Mouse (Mus musculus) embryonic facial prominence, embryonic 11.5 days (tissue): ENCODE measurements around the gene Kpna4. TPM values are rescaled to one million over a fixed set of nuclear protein-coding genes. Genes with fewer than 3 reads are reported as not detected.

Source experiments
- ATAC-seq: fragments of 200-750 bp; cut with Nextera tagmentation; replicated peaks from 2 replicates; pipeline ENCODE4 v1.8.0; 2017; ENCODE audit warnings: low read depth; ENCODE audit not compliant: insufficient number of reproducible peaks, low FRiP score, low TSS enrichment
- DNase-seq: peaks from one replicate; pipeline ENCODE4 v3.0.0-alpha.2; 2015; ENCODE audit warnings: low spot score
- H3K27ac ChIP-seq: fragments of 300-500 bp; sonication (generic); replicated peaks from 2 replicates; pipeline ENCODE4 v1.5.1; 2014; ENCODE audit warnings: mild to moderate bottlenecking, low read depth, low read length, control low read depth
- H3K27me3 ChIP-seq: fragments of 300-500 bp; sonication (generic); 2 replicates; pipeline ENCODE4 v1.6.1; 2014; ENCODE audit warnings: mild to moderate bottlenecking, low read length, moderate library complexity, mixed read lengths; ENCODE audit not compliant: control insufficient read depth, insufficient read depth
- H3K36me3 ChIP-seq: fragments of 300-500 bp; sonication (generic); replicated peaks from 2 replicates; pipeline ENCODE4 v1.6.1; 2014; ENCODE audit warnings: low read depth, mild to moderate bottlenecking, low read length, moderate library complexity, mixed read lengths; ENCODE audit not compliant: control insufficient read depth, insufficient read depth
- H3K4me1 ChIP-seq: fragments of 300-500 bp; sonication (generic); 2 replicates; pipeline ENCODE4 v1.6.1; 2014; ENCODE audit warnings: low read length, mixed read lengths; ENCODE audit not compliant: control insufficient read depth, insufficient read depth
- H3K4me2 ChIP-seq: fragments of 300-500 bp; sonication (generic); 2 replicates; pipeline ENCODE4 v1.6.1; 2014; ENCODE audit warnings: low read depth, mild to moderate bottlenecking, control low read depth, low read length, moderate library complexity
- H3K4me3 ChIP-seq: fragments of 300-500 bp; sonication (generic); 2 replicates; pipeline ENCODE4 v1.5.1; 2014; ENCODE audit warnings: low read depth, low read length, control low read depth
- H3K9ac ChIP-seq: fragments of 300-500 bp; sonication (generic); replicated peaks from 2 replicates; pipeline ENCODE4 v1.6.1; 2014; ENCODE audit warnings: mild to moderate bottlenecking, control low read depth, low read length
- H3K9me3 ChIP-seq: fragments of 300-500 bp; sonication (generic); replicated peaks from 2 replicates; pipeline ENCODE4 v1.6.1; 2016; ENCODE audit warnings: mild to moderate bottlenecking, low read length, inconsistent platforms, mixed read lengths; ENCODE audit not compliant: control insufficient read depth
- WGBS: fragments of 180-500 bp; shearing (Covaris S2); extraction: QIAGEN DNeasy Blood & Tissue Kit; methylation state at CpG from one replicate; pipeline ENCODE4 v1.1.7; 2014; 5-methylcytosine and 5-hydroxymethylcytosine counted together
- polyA plus RNA-seq: library from polyadenylated mRNA; unstranded; fragments of >200 nt; fragmentation: Nextera tagmentation; extraction: Ambion mirVana; gene quantifications from 2 replicates; pipeline ENCODE4 v1.2.1, GENCODE M21; 2014

Gene Kpna4
- polyA plus RNA-seq, result 46.2 and 51.3 TPM in 2 replicates

DNA sequence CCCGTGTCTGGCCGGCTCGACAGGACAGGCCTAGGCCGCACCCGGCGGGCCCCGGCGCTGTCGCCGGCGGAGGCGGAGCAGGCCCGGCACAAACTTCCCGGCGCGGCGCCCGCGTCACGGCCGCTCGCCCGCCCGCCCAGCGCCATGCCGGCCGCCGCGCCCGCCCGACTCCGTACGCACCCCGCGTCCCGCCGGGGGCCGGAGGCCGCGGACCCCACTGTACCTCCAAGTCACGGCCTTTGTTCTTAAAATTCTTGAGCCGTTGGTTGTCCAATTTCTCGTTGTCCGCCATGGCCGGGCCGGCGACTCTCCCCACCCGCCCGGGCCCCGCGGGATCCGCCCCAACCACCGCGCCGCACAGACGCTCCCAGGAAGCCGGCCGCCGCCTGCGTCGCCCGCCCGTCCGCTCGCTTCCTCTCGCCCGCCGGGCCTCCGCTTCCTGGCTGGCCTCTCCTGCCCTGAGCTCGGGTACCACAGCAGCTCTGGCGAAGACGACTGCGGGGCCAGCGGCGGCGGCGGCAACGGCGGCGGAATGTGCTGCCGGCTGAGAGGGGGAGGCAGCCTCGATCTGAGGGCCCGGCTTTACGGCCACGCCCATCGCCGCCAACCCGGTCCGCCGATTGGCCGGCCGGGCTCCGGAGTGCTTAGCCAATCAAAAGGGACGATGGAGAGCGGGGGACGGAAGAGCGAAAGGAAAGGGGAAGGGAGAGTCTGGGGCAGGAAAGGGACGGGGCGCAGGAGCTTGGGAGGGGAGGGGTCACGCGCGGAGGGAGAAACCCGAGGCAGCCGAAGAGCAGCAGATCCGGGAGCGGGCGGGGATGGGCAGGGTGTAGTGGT lies at the start of gene Kpna4:
Gene Kpna4 (minus strand): TSS at position 605 of the 837 bp plus-strand sequence.
- DNase-seq (peak; percentile 97), ATAC-seq (peak; percentile 99)
- Histone ChIP-seq H3K4me3 (peak within 1 kb of the TSS; percentile 86), H3K4me1 (no peaks in the 10 kb centered on the region), H3K9me3 (no peaks in the 10 kb centered on the region), H3K36me3 (no peaks in the 10 kb centered on the region), H3K9ac (peak within 1 kb of the TSS; percentile 93), H3K27me3 (no peaks in the 10 kb centered on the region), H3K4me2 (peak within 1 kb of the TSS; percentile 67), H3K27ac (peak within 1 kb of the TSS; percentile 92)
- WGBS, result under 1% methylated on average over 82 of the region's 107 CpGs

DNA sequence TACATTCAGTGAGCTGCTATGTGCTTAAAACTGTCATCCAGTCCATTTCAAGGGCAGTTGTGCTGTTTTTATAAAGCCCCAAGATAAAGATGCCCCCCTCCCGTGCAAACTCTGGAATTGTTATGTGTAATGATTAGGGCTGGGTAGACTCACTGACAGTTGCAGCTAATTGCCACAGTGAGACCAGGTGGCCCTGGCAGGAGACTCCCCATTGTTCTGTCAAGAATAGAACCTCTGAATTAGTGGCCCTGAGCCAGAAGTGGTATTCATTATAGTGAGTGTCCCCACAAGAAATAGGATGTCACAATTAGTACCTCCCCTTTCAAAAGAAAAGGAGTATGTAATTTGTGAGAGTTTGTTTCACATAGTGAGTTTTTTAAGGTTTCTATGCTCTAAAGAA lies 48.3 kb upstream of the Kpna4 start:
- ATAC-seq (no peak), DNase-seq (no peak)
- Histone ChIP-seq H3K36me3 (no peaks in the 10 kb centered on the region), H3K9me3 (no peaks in the 10 kb centered on the region), H3K4me3 (no peak overlapping the region), H3K4me1 (no peaks in the 10 kb centered on the region), H3K27ac (no peak overlapping the region), H3K27me3 (no peaks in the 10 kb centered on the region), H3K4me2 (no peak overlapping the region), H3K9ac (no peak overlapping the region)
- WGBS, result 47% methylated on average over 1 of the region's 1 CpGs

DNA sequence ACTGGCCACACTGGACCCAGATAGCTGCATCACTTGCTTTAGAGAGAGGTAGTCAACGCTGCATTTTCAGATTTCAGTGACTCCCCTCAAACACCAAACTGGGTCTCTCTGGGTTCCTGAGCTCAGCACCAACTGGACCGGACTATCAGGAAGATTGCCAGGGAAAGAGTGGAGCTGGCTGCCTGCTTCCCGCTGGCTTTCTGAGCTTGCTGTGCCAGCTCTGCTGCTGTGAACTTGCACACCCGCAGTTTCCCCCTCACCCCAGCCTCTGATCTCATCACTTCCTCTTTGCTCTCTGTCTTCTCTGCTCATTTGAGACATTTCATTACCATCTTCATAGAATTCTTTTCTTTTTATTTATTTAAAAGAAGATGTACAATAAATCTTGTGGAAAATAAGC lies 44.2 kb upstream of the Kpna4 start:
- Histone ChIP-seq H3K9ac (no peak overlapping the region), H3K27ac (no peak overlapping the region), H3K9me3 (no peaks in the 10 kb centered on the region), H3K4me3 (no peak overlapping the region), H3K4me1 (no peaks in the 10 kb centered on the region), H3K4me2 (no peak overlapping the region), H3K27me3 (no peaks in the 10 kb centered on the region), H3K36me3 (no peaks in the 10 kb centered on the region)
- ATAC-seq (no peak), DNase-seq (no peak)
- WGBS, result 74% methylated on average over 4 of the region's 4 CpGs

DNA sequence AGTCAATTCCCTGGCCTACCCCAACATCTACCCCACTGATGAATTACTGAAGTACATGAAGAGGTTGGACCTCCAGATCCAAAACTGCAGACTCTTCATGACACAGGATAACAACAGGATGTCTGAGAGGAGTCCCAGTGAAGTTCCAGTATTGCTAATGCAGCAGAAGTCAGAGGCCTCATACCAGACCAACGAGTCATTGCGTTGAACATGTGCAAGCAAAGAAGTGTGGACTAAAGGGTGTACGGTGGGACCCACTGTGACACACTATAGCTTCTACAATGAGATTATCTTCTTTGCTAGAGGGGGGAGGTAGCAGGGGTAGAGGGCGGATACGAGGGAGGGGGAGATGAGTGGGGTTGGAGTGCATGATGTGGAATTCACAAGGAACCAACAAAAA lies 42.9 kb upstream of the Kpna4 start:
- no peak for ATAC-seq
- no peak overlapping the region for H3K4me3 ChIP-seq
- WGBS, result 85% methylated on average over 5 of the region's 5 CpGs
- H3K36me3 ChIP-seq, result no peaks in the 10 kb centered on the region
- no peak overlapping the region for H3K27ac ChIP-seq
- H3K4me2 ChIP-seq, result no peak overlapping the region
- H3K9ac ChIP-seq, result no peak overlapping the region
- no peaks in the 10 kb centered on the region for H3K4me1 ChIP-seq
- H3K27me3 ChIP-seq, result no peaks in the 10 kb centered on the region
- H3K9me3 ChIP-seq, result no peaks in the 10 kb centered on the region
- DNase-seq, result no peak

DNA sequence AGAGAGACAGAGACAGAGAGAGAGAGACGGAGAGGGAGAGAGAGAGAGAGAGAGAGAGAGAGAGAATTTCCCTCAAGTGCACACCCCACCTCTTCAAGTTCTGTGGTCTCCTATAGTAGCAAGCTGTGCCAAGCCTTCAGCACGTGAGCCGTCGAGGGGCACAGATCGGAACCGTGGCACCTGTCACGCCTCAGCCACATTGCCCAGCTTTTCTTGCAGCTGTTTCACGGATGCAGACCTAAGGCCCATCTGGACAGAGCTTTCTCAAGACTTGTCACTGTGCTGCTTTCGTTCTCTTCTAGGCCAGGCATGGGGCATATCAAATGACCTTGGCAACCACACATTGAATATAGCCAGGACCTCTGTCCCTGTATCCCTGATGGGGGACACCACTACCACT lies 41.8 kb upstream of the Kpna4 start:
- ATAC-seq, result no peak
- Histone ChIP-seq H3K27ac (no peak overlapping the region), H3K36me3 (no peaks in the 10 kb centered on the region), H3K27me3 (no peaks in the 10 kb centered on the region), H3K4me1 (no peaks in the 10 kb centered on the region), H3K9me3 (no peaks in the 10 kb centered on the region), H3K9ac (no peak overlapping the region), H3K4me2 (no peak overlapping the region), H3K4me3 (no peak overlapping the region)
- DNase-seq, result no peak
- WGBS, result 86% methylated on average over 9 of the region's 9 CpGs

DNA sequence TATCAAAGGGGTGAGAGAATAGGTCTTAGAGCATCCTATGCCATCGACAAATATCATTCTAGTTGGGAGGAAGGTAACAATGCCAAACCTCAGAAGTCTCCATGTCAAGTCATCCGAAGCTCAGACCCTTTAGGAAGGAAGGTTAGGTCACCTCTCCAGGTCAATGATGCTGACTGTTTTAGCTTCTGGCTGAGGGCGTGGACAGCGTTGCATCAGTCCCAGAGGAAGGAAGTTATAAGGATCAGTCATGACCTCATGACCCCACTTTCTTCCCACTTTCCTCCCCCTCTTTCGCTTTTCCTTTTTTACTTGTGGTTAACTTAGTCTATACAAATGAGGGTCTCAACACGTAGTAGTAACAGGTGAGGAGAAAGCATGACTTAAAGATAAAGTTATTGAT lies 36.1 kb upstream of the Kpna4 start:
- Histone ChIP-seq H3K4me3 (no peak overlapping the region), H3K4me2 (no peak overlapping the region), H3K27ac (no peak overlapping the region), H3K9ac (no peak overlapping the region), H3K27me3 (no peaks in the 10 kb centered on the region), H3K36me3 (no peaks in the 10 kb centered on the region), H3K4me1 (no peaks in the 10 kb centered on the region), H3K9me3 (no peaks in the 10 kb centered on the region)
- DNase-seq, result no peak
- 64% methylated on average over 6 of the region's 6 CpGs for WGBS
- ATAC-seq, result no peak

DNA sequence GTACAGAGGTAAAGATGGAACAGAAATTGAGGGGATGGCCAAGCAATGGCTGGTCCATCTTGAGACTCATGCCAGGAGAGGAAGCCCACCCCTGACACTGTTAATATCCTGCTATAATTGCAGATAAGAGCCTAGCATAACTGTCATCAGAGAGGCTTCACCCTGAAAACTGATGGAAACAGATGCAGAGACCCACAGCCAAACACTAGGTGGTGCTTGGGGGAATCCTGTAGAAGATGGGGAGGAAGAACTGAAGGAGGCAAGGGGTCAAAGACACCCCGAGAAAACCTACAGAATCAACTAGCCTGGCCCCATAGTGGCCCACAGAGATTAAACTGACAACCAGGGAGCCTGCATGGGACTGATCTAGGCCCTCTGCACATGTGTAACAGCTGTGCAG lies 33.5 kb upstream of the Kpna4 start:
- no peak overlapping the region for H3K4me2 ChIP-seq
- DNase-seq (no peak), ATAC-seq (no peak)
- no peaks in the 10 kb centered on the region for H3K27me3 ChIP-seq
- H3K9ac ChIP-seq, result no peak overlapping the region
- no peaks in the 10 kb centered on the region for H3K36me3 ChIP-seq
- H3K4me1 ChIP-seq, result no peaks in the 10 kb centered on the region
- H3K4me3 ChIP-seq, result no peak overlapping the region
- no peaks in the 10 kb centered on the region for H3K9me3 ChIP-seq
- no peak overlapping the region for H3K27ac ChIP-seq
- 60% methylated on average over 1 of the region's 1 CpGs for WGBS

DNA sequence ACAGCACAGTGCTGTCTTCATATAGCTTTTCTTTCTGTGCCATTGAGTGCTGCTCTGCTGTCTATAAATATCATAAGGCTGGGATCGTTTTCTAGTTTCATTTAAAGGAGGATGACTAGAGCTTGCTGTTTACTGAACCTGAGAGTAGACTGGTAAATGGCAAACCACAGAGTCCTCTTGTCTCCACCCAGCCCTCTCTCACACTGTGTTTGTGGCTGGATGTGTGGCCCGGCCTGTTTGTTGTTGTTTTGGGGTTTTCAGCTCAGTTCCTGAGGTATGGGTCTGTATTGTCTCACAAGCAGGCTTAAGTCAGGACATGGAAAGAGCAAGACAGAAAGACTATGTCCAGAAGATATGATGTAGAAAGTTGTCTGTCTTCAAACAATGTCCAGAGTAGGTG lies 32.6 kb upstream of the Kpna4 start:
- no peaks in the 10 kb centered on the region for H3K4me1 ChIP-seq
- no peak overlapping the region for H3K4me3 ChIP-seq
- DNase-seq, result no peak
- no peak for ATAC-seq
- no peak overlapping the region for H3K27ac ChIP-seq
- no peak overlapping the region for H3K4me2 ChIP-seq
- H3K36me3 ChIP-seq, result no peaks in the 10 kb centered on the region
- no peaks in the 10 kb centered on the region for H3K9me3 ChIP-seq
- WGBS, result 74% methylated on average over 2 of the region's 2 CpGs
- H3K27me3 ChIP-seq, result no peaks in the 10 kb centered on the region
- no peak overlapping the region for H3K9ac ChIP-seq
